Mouse (Mus musculus): Measurements from ENCODE around the gene Rtn4.
"Not testable (repeated sequence)": the region's sequence is repeated elsewhere in the genome, so short reads cannot be mapped to it uniquely, and the experiment has no call there.

Rtn4 gene

DNA sequence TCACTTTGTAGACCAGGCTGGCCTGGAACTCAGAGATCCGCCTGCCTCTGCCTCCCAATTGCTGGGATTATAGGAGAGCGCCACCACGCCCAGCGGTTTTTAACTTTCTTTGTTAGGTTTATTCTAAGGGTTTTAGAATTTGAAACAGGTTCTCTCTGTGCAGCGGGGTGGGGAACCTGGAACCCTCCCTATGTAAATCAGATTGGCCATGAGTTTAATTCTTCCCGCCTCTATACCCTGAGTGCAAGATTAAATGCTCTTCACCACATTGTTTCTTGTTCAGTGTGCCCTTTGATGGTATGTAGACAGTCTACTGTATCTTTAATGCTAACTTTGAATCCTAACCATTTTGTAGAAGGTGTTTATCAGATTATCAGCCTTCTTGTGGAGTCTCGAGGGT lies 21.4 kb downstream of the Rtn4 start:
- no peak for DNase-seq (ENCODE audit: low read depth, low spot score)

DNA sequence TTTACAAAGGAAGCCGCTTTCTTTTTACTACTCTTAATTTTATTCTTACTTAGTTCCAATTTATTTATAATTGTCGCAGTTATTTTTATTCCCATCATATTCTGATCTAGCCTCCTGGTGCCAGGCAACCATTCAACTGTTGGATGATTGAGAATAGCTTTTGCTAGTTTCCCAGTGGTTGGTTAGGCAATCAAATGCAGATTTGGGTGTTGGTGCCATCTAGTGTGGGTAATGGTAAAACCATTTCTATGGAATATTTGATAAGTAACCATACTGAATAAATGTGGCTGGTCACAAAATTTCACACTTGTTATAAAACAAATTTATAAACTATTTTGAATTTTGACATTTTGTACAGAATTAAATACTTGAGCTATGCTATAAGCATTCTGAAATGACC lies 22.0 kb downstream of the Rtn4 start:
- DNase-seq (ENCODE audit: low read depth, low spot score) = no peak

DNA sequence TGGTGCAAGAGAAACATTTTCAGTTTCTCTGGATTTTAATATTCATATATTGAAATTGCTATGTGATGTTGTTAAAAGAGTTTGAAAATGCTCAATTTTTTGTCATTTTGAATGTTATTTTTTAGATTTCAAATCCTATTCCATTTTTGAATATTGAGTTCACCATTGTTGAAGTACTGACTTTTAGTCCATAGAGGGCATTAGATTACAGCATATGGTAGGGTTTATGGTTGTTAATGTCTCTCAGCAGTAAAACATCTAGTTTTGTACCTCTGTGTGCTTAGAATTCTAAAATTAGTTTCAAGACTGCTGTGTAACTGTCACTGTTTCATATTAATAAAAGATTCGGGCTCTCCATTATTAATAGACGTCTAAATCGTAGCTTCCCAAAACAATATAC lies 22.8 kb downstream of the Rtn4 start:
- no peak for DNase-seq (ENCODE audit: low read depth, low spot score)

DNA sequence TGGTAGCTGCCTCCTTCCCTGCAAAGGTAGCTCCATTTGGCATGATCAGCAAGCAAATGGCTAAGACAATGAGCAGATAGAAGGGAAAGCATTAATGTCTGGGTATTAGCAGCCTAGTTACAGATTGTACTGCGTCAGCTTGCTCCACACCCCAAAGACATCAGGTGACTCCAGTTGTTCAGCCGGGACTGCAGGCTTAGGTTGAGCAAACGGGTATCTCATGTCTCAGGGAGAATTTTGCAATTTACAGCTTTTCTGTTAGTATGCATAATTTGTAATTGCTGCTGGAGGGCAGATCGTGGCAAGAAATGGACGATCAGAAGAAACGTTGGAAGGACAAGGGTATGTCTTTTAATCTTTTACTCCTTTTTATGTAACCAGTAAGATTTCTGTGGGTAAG lies 25.8 kb downstream of the Rtn4 start:
- DNase-seq (ENCODE audit: low read depth, low spot score) = peak; percentile 14

DNA sequence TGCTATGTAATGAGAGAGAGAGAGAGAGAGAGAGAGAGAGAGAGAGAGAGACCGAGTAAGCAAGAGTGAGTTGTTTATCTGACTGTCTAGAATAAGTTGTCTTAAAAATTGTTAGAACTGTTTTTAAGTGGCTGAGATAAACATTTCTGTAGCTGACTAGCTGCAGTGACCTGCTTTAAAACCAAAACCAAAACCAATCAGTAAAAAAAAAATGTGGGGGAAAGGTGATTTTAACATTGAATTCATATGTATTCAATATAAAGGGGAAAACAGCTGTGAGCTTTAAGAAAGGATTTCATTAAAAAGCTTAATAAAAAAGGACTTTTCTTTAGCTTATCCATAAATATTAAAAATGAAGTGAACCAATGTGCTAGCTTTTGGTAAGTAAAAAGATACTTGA lies 26.9 kb downstream of the Rtn4 start:
- DNase-seq (ENCODE audit: low read depth, low spot score) = no peak

DNA sequence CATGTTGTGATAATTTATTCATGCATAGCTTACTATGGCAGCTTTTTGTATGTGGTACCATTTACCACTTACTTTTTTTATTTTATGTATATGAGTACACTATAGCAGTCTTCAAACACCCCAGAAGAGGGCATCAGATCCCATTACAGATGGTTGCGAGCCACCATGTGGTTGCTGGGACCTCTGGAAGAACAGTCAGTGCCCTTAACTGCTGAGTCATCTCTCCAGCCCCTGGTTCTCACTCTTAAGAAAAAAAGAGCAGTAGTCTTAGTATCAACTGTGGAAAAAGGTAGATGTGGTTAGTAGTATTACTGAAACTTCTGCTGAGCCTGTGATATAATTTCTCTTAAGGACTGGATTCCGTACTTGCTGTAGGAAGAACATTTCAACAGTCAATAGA lies 31.5 kb downstream of the Rtn4 start:
- DNase-seq (ENCODE audit: low read depth, low spot score) = no peak

DNA sequence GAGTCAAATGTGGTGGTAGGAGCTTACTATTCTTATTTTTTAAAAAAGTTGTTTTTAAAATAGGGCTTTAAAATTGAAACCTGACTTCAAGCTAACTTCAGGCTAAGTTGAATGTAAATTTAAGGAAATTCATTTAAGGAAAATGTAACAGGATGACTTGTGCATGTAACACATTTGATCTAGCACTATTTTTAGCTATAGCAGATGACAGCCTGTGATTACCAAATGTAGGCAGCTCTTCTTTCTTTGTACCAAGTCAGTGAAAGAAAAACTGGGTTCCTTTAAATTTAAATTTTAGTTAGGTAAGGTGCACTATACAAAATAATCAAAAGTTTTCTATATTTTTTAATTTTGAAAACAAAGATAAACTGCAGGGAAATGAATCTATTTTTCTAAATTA lies 32.4 kb downstream of the Rtn4 start:
- DNase-seq (ENCODE audit: low read depth, low spot score) = no peak

DNA sequence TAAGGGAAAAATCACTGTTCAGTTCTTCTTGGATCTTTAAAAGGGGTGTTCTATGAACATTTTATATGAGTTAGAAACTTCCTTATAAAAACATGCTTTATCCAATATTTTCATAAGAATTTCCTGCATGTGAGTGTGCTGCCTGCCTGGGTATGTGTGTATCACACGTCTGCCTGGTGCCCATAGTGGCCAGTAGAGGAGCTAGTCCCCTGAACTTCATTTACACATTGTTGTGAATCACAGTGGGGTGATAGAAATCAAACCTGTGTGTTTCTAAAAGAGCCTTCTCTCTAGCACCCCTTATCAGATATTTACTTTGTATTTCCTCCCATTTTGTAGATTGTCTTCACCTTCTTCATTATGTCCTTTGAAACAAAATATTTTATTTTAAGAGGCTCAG lies 32.9 kb downstream of the Rtn4 start:
- no peak for DNase-seq (ENCODE audit: low read depth, low spot score)

DNA sequence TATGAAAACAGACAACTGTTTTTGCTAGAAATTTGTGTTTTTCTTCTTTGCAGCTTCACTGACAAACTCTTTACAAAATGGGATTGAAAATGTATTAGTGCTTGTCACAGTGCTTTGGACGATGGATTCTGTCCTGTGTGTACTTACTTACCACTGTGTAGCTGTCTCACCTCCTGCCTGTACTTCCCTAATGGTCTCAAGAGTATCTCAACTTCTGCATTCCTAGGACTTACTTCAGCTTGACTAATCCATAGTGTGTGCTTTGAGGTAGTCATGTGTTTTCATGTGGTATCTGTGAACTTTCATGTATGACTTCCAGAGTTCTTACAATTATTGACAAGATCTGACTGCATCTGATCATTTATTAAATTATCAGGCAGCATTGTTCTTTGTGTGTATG lies 35.2 kb downstream of the Rtn4 start:
- DNase-seq (ENCODE audit: low read depth, low spot score) = no peak

DNA sequence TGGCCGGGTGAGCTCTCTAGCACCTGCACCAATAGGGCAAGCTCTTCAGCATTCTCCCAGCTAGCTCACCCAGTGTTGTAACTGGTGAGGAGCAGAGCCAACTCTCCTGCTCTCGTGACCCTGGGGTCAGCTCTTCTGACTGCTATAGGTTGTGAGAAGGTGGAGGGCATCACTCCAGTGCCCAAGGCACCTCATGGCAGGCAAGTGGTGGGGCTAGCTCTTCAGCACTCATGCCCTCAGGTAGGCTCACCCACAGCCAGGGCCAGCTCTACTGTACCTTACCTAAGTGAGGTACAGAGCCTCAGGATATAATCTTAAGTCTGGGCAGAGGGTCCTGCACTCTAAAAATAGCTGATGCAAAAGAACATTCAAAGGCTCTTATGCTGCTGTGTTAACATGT lies 47.0 kb downstream of the Rtn4 start:
- no peak for DNase-seq (ENCODE audit: low read depth, low spot score)

DNA sequence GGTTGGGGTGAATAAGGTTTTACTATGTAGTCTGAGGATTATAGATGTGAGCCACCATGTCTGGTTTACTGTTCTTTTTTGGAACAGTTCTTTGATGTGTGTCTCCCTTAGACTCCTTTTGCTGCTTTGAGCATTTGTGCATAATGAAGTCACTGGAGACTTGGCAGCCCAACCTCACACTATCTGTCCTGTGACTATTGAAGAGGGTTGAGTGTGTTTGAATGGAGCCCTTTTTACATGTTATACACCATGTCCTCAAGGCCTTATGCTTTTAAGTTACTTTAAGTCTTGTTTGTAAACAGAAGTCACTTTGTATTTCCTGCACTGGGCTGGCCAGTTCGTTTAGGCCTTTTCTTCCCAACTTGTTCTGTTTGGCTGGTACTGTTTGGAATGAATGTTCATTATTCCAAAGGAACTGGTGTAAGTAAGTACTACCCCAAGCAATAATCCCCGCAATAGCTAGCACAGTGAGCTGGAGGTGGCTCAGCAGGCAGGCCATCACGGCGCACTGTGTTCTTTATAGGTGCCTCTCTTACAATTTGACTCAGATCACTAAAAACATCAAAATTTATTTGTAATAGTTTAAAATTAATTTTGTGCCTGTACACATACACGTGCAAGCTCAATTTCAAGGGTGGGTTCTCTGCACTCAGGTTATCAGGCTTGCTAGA lies 52.1 kb downstream of the Rtn4 start:
- DNase-seq (ENCODE audit: low read depth, low spot score) = no peak

DNA sequence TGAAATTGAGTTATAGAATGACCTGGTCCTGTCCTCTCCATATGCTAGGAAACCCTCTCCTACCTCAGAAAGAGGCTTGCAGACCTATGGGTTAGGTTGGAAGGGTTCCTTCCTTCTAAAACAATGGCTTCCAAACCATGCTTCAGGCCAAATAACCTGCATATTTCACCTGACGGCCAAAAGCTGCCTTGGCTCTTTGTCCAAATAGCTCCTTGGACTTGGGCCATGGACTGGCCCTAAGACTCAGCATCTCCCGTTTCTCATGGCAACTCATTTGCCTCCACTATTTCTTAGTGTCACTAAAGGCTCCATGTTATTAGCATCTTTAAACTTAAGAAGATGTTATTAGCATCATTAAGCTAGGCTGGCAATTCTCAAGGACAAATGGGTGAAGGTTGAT lies 52.8 kb downstream of the Rtn4 start:
- no peak for DNase-seq (ENCODE audit: low read depth, low spot score)

DNA sequence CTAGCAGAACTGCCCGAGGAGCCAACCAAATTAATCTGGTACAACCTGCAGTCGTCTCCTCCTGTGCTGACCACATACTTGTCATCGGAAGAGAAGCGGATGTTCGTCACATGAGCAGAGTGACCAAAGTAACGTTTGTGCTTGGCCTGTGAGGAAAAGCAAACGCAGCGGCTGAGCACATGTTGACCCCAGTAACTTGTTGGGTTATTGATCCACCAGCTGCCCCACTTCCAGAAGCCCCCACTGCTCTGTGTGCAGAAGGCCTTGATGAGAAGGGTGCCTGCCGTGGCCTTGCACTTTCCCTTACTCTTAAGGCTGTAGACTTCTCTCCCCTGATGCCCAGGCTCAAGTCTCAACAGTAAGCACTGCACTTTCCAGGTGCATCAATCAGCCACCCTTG lies 53.5 kb downstream of the Rtn4 start:
- no peak for DNase-seq (ENCODE audit: low read depth, low spot score)

DNA sequence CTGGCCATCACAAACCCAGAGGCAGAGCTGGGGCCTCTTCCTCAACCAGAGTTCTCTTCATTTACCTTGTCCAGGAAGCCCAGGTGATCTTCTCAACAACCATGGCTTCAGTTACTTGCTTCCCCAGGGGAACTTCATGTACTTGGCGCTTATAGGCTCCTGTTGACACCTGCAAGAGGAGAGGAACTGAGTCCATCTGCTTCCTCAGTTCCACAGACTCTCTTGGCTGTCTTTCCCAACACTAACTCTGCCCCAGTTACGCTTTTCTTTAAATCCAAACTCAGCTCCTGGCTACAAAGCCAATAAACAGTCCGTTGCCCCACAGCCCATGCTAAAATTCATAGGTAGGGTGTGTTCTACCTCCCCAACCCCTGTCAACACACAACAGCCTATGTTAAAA lies 54.6 kb downstream of the Rtn4 start:
- DNase-seq (ENCODE audit: low read depth, low spot score) = no peak

DNA sequence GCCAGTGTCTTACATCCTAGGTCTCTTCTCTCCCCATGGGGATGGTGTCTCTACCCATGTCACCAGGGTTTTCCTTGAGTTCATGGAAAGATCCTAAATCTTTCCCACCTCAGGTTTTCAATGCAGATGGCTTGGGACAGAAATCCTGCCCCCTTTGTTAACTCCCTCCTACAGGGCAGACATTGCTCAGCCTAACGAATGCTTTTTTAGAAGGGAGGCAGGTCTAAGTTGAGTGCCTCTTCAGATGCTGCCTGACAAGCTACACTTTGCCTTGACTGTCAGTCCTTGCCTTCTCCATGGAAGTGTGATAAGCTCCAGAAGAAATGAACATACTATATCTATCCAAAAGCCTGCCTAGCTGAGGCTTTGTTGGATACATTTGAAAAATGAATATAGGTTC lies 55.1 kb downstream of the Rtn4 start:
- DNase-seq (ENCODE audit: low read depth, low spot score) = no peak

DNA sequence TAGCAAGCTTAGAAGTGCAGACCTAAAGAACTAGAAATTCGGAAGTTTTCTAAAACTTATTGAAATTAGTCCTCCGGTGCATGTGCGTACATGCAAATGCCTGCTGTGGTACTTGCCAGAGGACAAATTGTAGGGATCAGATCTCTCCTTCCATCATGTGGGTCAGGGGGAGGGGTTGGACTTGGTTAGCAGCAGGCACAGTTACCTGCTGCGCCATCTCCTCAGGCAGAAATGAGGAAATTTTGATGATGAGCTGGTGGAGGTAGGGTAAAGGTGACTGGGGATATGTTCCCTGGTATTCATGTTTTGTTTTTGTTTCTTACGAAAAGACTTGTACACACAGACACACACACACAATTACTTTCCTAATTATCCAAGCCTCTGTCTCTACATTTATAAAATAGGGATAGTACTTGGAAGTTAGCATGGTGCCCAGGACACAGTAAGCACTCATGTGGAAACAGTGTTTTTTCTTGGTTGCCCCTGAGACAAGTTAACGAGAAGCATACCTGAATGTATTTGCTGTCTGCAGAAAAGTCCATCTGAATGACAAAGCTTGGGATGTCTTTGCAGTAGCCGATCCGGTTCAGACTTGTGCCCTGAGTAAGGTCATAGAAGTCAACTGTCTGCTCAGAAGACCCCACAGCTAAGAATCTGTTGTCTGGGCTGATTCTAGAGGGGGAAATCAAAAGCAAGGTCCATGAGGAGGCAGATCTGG lies 56.2 kb downstream of the Rtn4 start:
- DNase-seq (ENCODE audit: low read depth, low spot score) = no peak

DNA sequence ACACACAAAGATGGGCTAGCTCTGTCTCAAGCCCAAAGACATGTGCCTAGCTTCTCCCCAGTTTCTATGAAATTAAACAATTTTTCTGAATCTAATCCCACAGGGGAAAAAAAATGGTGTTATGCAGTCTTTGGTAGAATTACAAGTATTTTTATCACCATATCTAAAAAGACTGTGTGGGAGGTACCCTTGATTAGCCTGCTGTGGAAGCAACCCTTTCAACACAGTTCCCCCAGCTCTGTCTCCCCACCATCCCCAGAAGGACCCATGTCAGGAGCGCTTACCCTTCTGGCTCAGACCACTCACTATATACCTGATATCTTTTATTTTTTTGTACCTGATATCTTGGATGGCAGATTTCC lies 56.7 kb downstream of the Rtn4 start:
- DNase-seq (ENCODE audit: low read depth, low spot score) = no peak

DNA sequence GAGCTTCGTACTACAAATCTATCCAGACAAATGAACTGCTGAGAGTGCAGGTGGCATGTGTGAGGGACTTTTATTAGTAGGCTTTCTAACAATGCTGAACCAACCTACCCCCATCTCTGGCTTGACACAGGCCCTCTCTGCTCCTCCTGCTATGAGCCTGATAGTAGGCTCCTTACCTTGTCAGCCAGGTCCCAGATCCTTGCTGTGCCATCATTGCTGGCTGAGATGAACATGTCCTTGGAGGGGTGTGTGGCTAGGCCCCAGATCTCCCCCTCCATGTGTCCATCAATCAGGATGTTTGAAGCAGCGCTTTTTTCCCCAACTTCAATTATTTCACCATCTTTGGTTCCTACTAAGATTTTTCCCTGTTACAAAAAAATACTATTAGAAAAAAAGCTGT lies 58.3 kb downstream of the Rtn4 start:
- DNase-seq (ENCODE audit: low read depth, low spot score) = no peak

DNA sequence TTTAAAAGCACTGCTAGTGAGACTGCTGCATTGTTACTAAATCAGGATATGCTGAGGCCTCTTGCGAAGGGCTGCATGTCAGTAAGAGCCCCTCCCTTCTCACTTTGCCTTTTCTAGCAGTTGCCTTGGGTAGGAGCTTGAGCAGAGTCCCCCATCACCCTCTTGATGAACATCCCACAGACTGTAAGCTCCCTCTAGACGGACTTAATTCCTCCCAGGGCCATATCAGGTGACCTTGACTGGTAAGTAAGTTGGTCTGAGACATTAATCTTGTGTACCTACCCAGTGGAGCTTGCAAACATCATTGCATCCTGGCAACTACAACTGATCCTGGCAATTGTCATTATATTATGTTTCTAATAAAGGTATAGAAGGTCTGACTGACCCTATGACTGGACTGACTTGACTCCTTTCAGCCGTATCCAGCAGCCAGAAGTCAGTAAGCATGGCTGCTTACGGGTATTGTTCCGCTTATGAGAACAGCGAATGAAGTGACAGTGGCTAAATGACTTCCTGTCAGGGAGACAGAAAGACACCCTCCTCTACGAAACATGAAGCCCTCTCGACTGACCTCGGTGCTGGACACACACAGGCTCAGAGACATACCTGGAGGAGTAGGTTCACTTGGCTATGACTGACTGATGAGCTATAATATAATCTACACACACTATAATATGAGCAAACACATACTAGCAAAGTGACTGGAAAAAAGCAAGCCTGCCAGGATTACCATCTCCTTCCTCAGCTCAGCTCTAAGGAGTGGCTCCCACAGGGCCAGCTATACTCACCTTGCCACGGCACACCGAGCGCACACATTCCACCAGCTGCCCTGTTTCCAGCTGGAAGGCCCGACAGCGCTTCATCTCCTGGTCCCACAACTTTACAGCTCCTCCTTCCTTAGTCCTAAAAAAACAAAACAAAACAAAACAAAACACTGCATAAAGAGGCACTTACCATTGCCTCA lies 59.2 kb downstream of the Rtn4 start:
- DNase-seq (ENCODE audit: low read depth, low spot score) = no peak

DNA sequence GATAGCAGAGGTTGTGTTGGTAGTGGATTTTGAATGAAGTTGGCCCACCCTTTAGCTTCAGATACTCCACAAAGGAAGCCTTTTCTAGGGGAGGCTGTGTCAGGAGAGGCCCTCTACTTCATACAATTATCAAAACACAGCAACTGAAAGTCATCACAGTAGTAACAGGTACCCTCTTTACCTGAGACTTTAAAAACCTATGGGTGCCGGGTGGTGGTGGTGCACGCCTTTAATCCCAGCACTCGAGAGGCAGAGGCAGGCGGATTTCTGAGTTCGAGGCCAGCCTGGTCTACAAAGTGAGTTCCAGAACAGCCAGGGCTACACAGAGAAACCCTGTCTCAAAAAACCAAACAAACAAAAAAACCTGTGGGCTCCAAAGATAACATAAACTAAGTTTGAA lies 63.3 kb downstream of the Rtn4 start:
- DNase-seq (ENCODE audit: low read depth, low spot score) = not testable (repeated sequence)

DNA sequence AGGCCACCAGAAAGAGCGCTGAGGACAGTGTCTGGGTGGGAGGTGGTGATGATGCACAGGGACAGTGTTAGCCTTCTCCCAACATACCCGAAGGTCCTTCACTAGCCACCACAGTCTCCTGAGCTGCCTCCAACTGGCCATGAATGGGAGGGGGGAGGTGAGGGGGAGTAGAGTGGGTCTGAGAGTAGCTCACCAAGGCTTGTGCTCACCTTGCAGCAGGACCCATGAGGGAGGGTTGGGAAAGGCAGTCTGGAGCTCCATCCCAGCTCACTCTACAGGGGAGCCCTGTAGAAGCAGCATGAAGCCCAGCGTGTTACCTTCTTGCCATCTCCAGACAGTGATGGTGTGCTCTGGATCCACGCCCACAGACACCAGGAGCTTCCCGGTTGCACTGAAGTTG lies 65.9 kb downstream of the Rtn4 start:
- DNase-seq (ENCODE audit: low read depth, low spot score) = no peak

DNA sequence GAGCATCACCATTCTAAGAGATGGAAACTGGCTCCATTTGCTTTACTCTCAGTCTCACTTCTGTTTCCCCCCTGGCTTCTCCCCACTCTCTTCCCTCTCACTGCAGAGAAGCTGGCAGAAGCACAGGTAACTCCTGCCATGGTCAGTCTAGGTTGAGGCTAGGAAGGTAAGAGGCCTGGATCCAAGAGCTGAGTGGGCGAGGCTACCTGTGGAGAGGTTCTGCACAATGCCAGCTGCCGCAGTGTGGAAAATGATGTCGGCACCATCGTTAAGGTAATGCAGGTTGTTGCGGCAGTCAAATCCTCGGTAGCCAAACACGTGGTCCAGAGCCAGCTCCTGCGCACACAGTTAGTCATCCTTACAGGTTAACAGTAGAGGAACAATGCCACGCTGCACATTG lies 68.6 kb downstream of the Rtn4 start:
- no peak for DNase-seq (ENCODE audit: low read depth, low spot score)

DNA sequence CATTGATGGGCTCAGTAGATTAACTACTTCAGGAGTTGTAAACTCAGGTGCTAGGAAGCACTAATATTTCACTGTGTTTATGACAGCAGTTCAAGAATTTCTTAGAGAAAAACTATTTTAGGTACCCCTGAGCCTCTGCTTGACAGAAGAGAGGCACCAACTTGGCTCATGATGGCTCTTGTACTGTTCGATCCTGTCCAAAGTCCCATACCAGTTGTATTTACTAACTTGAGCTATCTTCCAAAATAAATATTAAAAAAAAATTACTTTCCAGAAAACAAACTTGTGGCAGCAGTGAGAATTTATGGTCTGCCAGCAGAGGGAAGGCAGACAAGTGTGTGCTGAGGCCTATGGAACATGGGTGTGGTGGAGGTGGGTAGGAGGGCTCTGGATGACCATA lies 70.0 kb downstream of the Rtn4 start:
- DNase-seq (ENCODE audit: low read depth, low spot score) = no peak
